Mouse (Mus musculus): ENCODE measurements around the gene Mapk12.

The Mapk12 gene

GRCm38 (mm10) chr15:89171526-89172051 lies 31.1 kb upstream of the Mapk12 start:
- no peak for DNase-seq (ENCODE audit: low read depth, low spot score)

GRCm38 (mm10) chr15:89170102-89170501 lies 29.6 kb upstream of the Mapk12 start:
- no peak for DNase-seq (ENCODE audit: low read depth, low spot score)

- no peak for DNase-seq (ENCODE audit: low read depth, low spot score)
Measured at GRCm38 (mm10) chr15:89169431-89169830, 28.9 kb upstream of the Mapk12 start.

- DNase-seq (ENCODE audit: low read depth, low spot score): no peak
Measured at GRCm38 (mm10) chr15:89168922-89169321, 28.4 kb upstream of the Mapk12 start.

GRCm38 (mm10) chr15:89165478-89165877 lies 25.0 kb upstream of the Mapk12 start:
- no peak for DNase-seq (ENCODE audit: low read depth, low spot score)

- DNase-seq (ENCODE audit: low read depth, low spot score): no peak
Measured at GRCm38 (mm10) chr15:89161397-89161796, 20.9 kb upstream of the Mapk12 start.

- DNase-seq (ENCODE audit: low read depth, low spot score): no peak
Measured at GRCm38 (mm10) chr15:89158516-89158915, 18.0 kb upstream of the Mapk12 start.

- DNase-seq (ENCODE audit: low read depth, low spot score): no peak
Measured at GRCm38 (mm10) chr15:89157954-89158353, 17.5 kb upstream of the Mapk12 start.

- no peak for DNase-seq (ENCODE audit: low read depth, low spot score)
Measured at GRCm38 (mm10) chr15:89152312-89152711, 11.8 kb upstream of the Mapk12 start.

- DNase-seq (ENCODE audit: low read depth, low spot score): no peak
Measured at GRCm38 (mm10) chr15:89150041-89150390, 9.5 kb upstream of the Mapk12 start.

- no peak for DNase-seq (ENCODE audit: low read depth, low spot score)
Measured at GRCm38 (mm10) chr15:89149271-89150040, 9.0 kb upstream of the Mapk12 start, which contains the start of gene Mapk11. TSS of gene Mapk11 (minus strand) at chr15:89149628.

GRCm38 (mm10) chr15:89148496-89149270 lies 8.2 kb upstream of the Mapk12 start:
- no peak for DNase-seq (ENCODE audit: low read depth, low spot score)

GRCm38 (mm10) chr15:89147895-89148294 lies 7.4 kb upstream of the Mapk12 start:
- no peak for DNase-seq (ENCODE audit: low read depth, low spot score)

GRCm38 (mm10) chr15:89147456-89147855 lies 7.0 kb upstream of the Mapk12 start:
- no peak for DNase-seq (ENCODE audit: low read depth, low spot score)

- DNase-seq (ENCODE audit: low read depth, low spot score): no peak
Measured at GRCm38 (mm10) chr15:89147024-89147423, 6.5 kb upstream of the Mapk12 start.

- DNase-seq (ENCODE audit: low read depth, low spot score): no peak
Measured at GRCm38 (mm10) chr15:89146537-89146936, 6.0 kb upstream of the Mapk12 start.

GRCm38 (mm10) chr15:89145813-89146350 lies 5.4 kb upstream of the Mapk12 start:
- DNase-seq (ENCODE audit: low read depth, low spot score): no peak

- no peak for DNase-seq (ENCODE audit: low read depth, low spot score)
Measured at GRCm38 (mm10) chr15:89144965-89145364, 4.5 kb upstream of the Mapk12 start.

- DNase-seq (ENCODE audit: low read depth, low spot score): no peak
Measured at GRCm38 (mm10) chr15:89143134-89143533, 2.6 kb upstream of the Mapk12 start.

GRCm38 (mm10) chr15:89141905-89142304 lies 1.4 kb upstream of the Mapk12 start:
- DNase-seq (ENCODE audit: low read depth, low spot score): no peak

- no peak for DNase-seq (ENCODE audit: low read depth, low spot score)
Measured at GRCm38 (mm10) chr15:89141443-89141842, 940 bp upstream of the Mapk12 start.

- DNase-seq (ENCODE audit: low read depth, low spot score): no peak
Measured at GRCm38 (mm10) chr15:89140048-89140658, 350 bp downstream of the Mapk12 start.

Data from brain, embryonic 18.5 days (tissue).